ENCODE assay signal across 11 mouse cellular contexts in genomic region chr8:120551677-120551980, GRCm38 (mm10). TPM values are rescaled to one million over a fixed set of nuclear protein-coding genes. Genes with fewer than 3 reads are reported as not detected.
DNase-seq lines count a peak whose midpoint lies in the region; ATAC-seq and TF ChIP-seq lines count a peak whose summit lies in the region.
"Had no signal": no experiment of that assay in that cellular context is flagged by ENCODE, and none has a peak within 500 bp of the region (broad histone marks: within the 10 kb centered on the region; RNA-seq: fewer than 3 reads in every experiment).

No protein-coding gene starts in this region.

- peaks cover 100% of the 10 kb centered on the region for H3K4me1 ChIP-seq in megakaryocyte, embryonic 14.5 days
- peaks cover 98% of the 10 kb centered on the region for H3K4me1 ChIP-seq in hindbrain, embryonic 15.5 days (replicated peaks)
- peaks cover 100% of the 10 kb centered on the region for H3K4me1 ChIP-seq in limb, embryonic 10.5 days

- no peak overlapping the region for H3K9ac ChIP-seq in hindbrain, embryonic 15.5 days
- H3K9ac ChIP-seq: liver, embryonic 15.5 days had no signal

- TF ChIP-seq CTCF in gastrocnemius, adult 2 months (IDR thresholded peaks at IDR 0.05), result no peak

- DNase-seq in gastrocnemius, adult 2 months, result no peak
- DNase-seq in gastrocnemius, postnatal 10 days, result no peak
- DNase-seq in limb, embryonic 10.5 days (ENCODE audit: low spot score), result no peak
- no peak for DNase-seq in layer of hippocampus, postnatal 25 days (ENCODE audit: extremely low spot score in 1 of 2, low spot score in 1 of 2)
- DNase-seq in retina, postnatal 1 day, result no peak
- DNase-seq: kidney, postnatal 10 days; spleen, adult 18-20 months had no signal

- peaks cover 99% of the 10 kb centered on the region for H3K36me3 ChIP-seq in megakaryocyte, embryonic 14.5 days (replicated peaks; ENCODE audit: low read length)
- H3K36me3 ChIP-seq in hindbrain, embryonic 15.5 days, result no peaks in the 10 kb centered on the region
- H3K36me3 ChIP-seq in limb, embryonic 10.5 days, result peaks cover 31% of the 10 kb centered on the region

- no peaks in the 10 kb centered on the region for H3K9me3 ChIP-seq in megakaryocyte, embryonic 14.5 days
- H3K9me3 ChIP-seq in hindbrain, embryonic 15.5 days, result no peaks in the 10 kb centered on the region
- no peaks in the 10 kb centered on the region for H3K9me3 ChIP-seq in limb, embryonic 10.5 days (replicated peaks)
- H3K9me3 ChIP-seq: liver, embryonic 15.5 days had no signal

- intact Hi-C loops in gastrocnemius, adult 2 months (cut with DNase I), result no loop called here

- peak overlapping the region; percentile 43; the same call in 1 of the 2 replicates for H3K4me3 ChIP-seq in gastrocnemius, adult 2 months
- peak overlapping the region; percentile 12 for H3K4me3 ChIP-seq in megakaryocyte, embryonic 14.5 days (replicated peaks)
- no peak overlapping the region for H3K4me3 ChIP-seq in hindbrain, embryonic 15.5 days
- no peak overlapping the region for H3K4me3 ChIP-seq in limb, embryonic 10.5 days
- H3K4me3 ChIP-seq: liver, embryonic 15.5 days had no signal

- peak overlapping the region; percentile 85 for H3K27ac ChIP-seq in gastrocnemius, adult 2 months
- H3K27ac ChIP-seq in hindbrain, embryonic 15.5 days (replicated peaks), result 0 out of 2 replicates have a peak overlapping the region, but pooled peaks have one; percentile 74
- H3K27ac ChIP-seq in limb, embryonic 10.5 days, result no peak overlapping the region
- H3K27ac ChIP-seq: liver, embryonic 15.5 days had no signal

- H3K27me3 ChIP-seq in megakaryocyte, embryonic 14.5 days (replicated peaks), result no peaks in the 10 kb centered on the region
- no peaks in the 10 kb centered on the region for H3K27me3 ChIP-seq in hindbrain, embryonic 15.5 days
- no peaks in the 10 kb centered on the region for H3K27me3 ChIP-seq in limb, embryonic 10.5 days (ENCODE audit: low read depth, poor library complexity, severe bottlenecking)
- H3K27me3 ChIP-seq: liver, embryonic 15.5 days had no signal

- no peak for ATAC-seq in megakaryocyte, adult 5-6 weeks (ENCODE audit: poor library complexity, severe bottlenecking)
- ATAC-seq in hindbrain, embryonic 15.5 days (ENCODE audit: low FRiP score, low read depth), result no peak

- no peak overlapping the region for H3K4me2 ChIP-seq in hindbrain, embryonic 15.5 days
- H3K4me2 ChIP-seq: liver, embryonic 15.5 days had no signal

- WGBS in hindbrain, embryonic 15.5 days, result 88% methylated on average over 3 of the region's 3 CpGs
- WGBS in limb, embryonic 10.5 days, result 90% methylated on average over 3 of the region's 3 CpGs

RNA-seq across cellular contexts. Expression of gene Gins2, which starts 37.5 kb away (rescaled TPM):
- under 1 TPM; 0.36 to 0.67 TPM for total RNA-seq in gastrocnemius, adult 2 months (2021)
- total RNA-seq in gastrocnemius, postnatal 10 days (2021), result 1 to 10 TPM; 8.6 to 9.1 TPM
- polyA plus RNA-seq in megakaryocyte, embryonic 14.5 days (2012; ENCODE audit: insufficient read depth, low replicate concordance), result 8.3 and 35.4 TPM in 2 replicates
- total RNA-seq in megakaryocyte, adult 5-6 weeks (2015), result 28.3 and 31.8 TPM in 2 replicates
- 23.2 and 28.9 TPM in 2 replicates for total RNA-seq in megakaryocyte, adult 5-6 weeks (2017)
- 19.0 and 24.9 TPM in 2 replicates for polyA plus RNA-seq in hindbrain, embryonic 15.5 days (2015; fragmentation: Nextera tagmentation; extraction: Ambion mirVana)
- 153 and 167 TPM in 2 replicates for polyA plus RNA-seq in limb, embryonic 10.5 days (2016; fragmentation: Nextera tagmentation; extraction: Ambion mirVana)
- total RNA-seq in layer of hippocampus, postnatal 25 days (2021), result 1 to 10 TPM; 2.9 to 4.6 TPM

Comparison
In these comparisons a context has a peak if more than half of its experiments do, and no peak if none do; other contexts are left out.
1. H3K4me3 ChIP-seq: peak in gastrocnemius, adult 2 months (single experiment) and megakaryocyte, embryonic 14.5 days (single experiment); none in hindbrain, embryonic 15.5 days (single experiment) and limb, embryonic 10.5 days (single experiment).